8 mouse cellular contexts compared by ENCODE assay signal in genomic region chr13:43864153-43864861, GRCm38 (mm10).
DNase-seq lines count a peak whose midpoint lies in the region; ATAC-seq and TF ChIP-seq lines count a peak whose summit lies in the region.

No protein-coding gene starts in this region.

- DNase-seq in CH12.LX (ENCODE audit: extremely low read depth) = peak; percentile 97
- DNase-seq in c-Kit-positive CD71-positive TER-119-negative erythroid progenitor cells, embryonic 14.5 days (ENCODE audit: low read depth) = peak; percentile 72
- peak; percentile 97 for DNase-seq in heart, postnatal 0 days (ENCODE audit: low spot score)
- peak; percentile 100 for DNase-seq in kidney, postnatal 4 days

- H3K9me3 ChIP-seq in CH12.LX (replicated peaks; ENCODE audit: low read length) = peaks cover 4% of the 10 kb centered on the region
- no peaks in the 10 kb centered on the region for H3K9me3 ChIP-seq in forebrain, embryonic 12.5 days
- no peaks in the 10 kb centered on the region for H3K9me3 ChIP-seq in heart, postnatal 0 days (replicated peaks; ENCODE audit: control insufficient read depth, low read length)
- H3K9me3 ChIP-seq in liver, embryonic 16.5 days (replicated peaks; ENCODE audit: control insufficient read depth, low read length) = no peaks in the 10 kb centered on the region
- H3K9me3 ChIP-seq in neural tube, embryonic 13.5 days = no peaks in the 10 kb centered on the region

- TF ChIP-seq CTCF in CH12.LX (conservative IDR thresholded peaks at IDR 0.05 in 1 of 2, IDR thresholded peaks at IDR 0.05 in 1 of 2; ENCODE audit: low read depth in 2 of 2, low read length in 2 of 2) = peak in 1 of 2 experiments; percentile 97; a peak in 3 of 4 replicates
- peak; percentile 100 for TF ChIP-seq CTCF in heart, postnatal 0 days (IDR thresholded peaks at IDR 0.05; ENCODE audit: low read depth)
- TF ChIP-seq CTCF in testis, adult 2 months (IDR thresholded peaks at IDR 0.05; ENCODE audit: control insufficient read depth, insufficient read depth, insufficient replicate concordance, low read depth, low read length) = peak; percentile 99

- H3K36me3 ChIP-seq in CH12.LX (replicated peaks in 1 of 2; ENCODE audit: control insufficient read depth in 1 of 2, insufficient read depth in 1 of 2, low read length in 1 of 2) = no peaks in the 10 kb centered on the region
- H3K36me3 ChIP-seq in forebrain, embryonic 12.5 days (replicated peaks) = no peaks in the 10 kb centered on the region
- H3K36me3 ChIP-seq in heart, postnatal 0 days (replicated peaks; ENCODE audit: control insufficient read depth, insufficient read depth, low read length) = no peaks in the 10 kb centered on the region
- no peaks in the 10 kb centered on the region for H3K36me3 ChIP-seq in liver, embryonic 16.5 days (ENCODE audit: control insufficient read depth, insufficient read depth)
- H3K36me3 ChIP-seq in neural tube, embryonic 13.5 days = no peaks in the 10 kb centered on the region
- H3K36me3 ChIP-seq in testis, adult 2 months (ENCODE audit: control insufficient read depth, insufficient read depth, low read length) = no peaks in the 10 kb centered on the region

- H3K27ac ChIP-seq in CH12.LX (ENCODE audit: insufficient read depth, low read depth) = no peak overlapping the region
- 0 out of 2 replicates have a peak overlapping the region, but pooled peaks have one; percentile 46 for H3K27ac ChIP-seq in forebrain, embryonic 12.5 days
- peak overlapping the region; percentile 50; the same call in 1 of the 2 replicates for H3K27ac ChIP-seq in heart, postnatal 0 days (ENCODE audit: low read depth)
- H3K27ac ChIP-seq in liver, embryonic 16.5 days (ENCODE audit: low read length) = no peak overlapping the region
- no peak overlapping the region for H3K27ac ChIP-seq in neural tube, embryonic 13.5 days (replicated peaks)
- no peak overlapping the region for H3K27ac ChIP-seq in testis, adult 2 months (ENCODE audit: control insufficient read depth, insufficient read depth, low read depth, low read length)

- dilution Hi-C loops in CH12.LX (cut with MboI; ENCODE audit: extremely low pct_ligation_motif_present, extremely low pct_unique_long_range_greater_than_20kb, low sequenced_read_pairs) = no loop called here

- ATAC-seq in forebrain, embryonic 12.5 days (ENCODE audit: low FRiP score) = peak; percentile 99
- peak; percentile 100 for ATAC-seq in heart, postnatal 0 days (ENCODE audit: insufficient read depth, low read depth)
- peak; percentile 97 for ATAC-seq in liver, embryonic 16.5 days (ENCODE audit: low read depth)
- ATAC-seq in neural tube, embryonic 13.5 days (ENCODE audit: low read depth) = peak; percentile 99

- H3K9ac ChIP-seq in CH12.LX (ENCODE audit: insufficient read depth, low read depth) = peak overlapping the region; percentile 33; the same call in 1 of the 2 replicates
- peak overlapping the region; percentile 29 for H3K9ac ChIP-seq in forebrain, embryonic 12.5 days
- peak overlapping the region; percentile 8; the same call in 1 of the 2 replicates for H3K9ac ChIP-seq in heart, postnatal 0 days (replicated peaks; ENCODE audit: low read depth, low read length)
- peak overlapping the region; percentile 34; the same call in 1 of the 2 replicates for H3K9ac ChIP-seq in liver, embryonic 16.5 days (ENCODE audit: low read depth, low read length)
- peak overlapping the region; percentile 38 for H3K9ac ChIP-seq in neural tube, embryonic 13.5 days

- H3K4me3 ChIP-seq in CH12.LX (replicated peaks in 1 of 3; ENCODE audit: low read depth in 2 of 3, low read length in 2 of 3, poor library complexity in 1 of 3) = peak overlapping the region in 2 of 3 experiments; percentile 16 to 30
- H3K4me3 ChIP-seq in forebrain, embryonic 12.5 days (replicated peaks) = peak overlapping the region; percentile 30
- H3K4me3 ChIP-seq in heart, postnatal 0 days (ENCODE audit: low read depth, low read length) = peak overlapping the region; percentile 33
- H3K4me3 ChIP-seq in liver, embryonic 16.5 days (ENCODE audit: low read depth, low read length) = peak overlapping the region; percentile 32
- peak overlapping the region; percentile 31 for H3K4me3 ChIP-seq in neural tube, embryonic 13.5 days
- H3K4me3 ChIP-seq in testis, adult 2 months (ENCODE audit: control insufficient read depth, low read depth, low read length) = peak overlapping the region; percentile 34

- TF ChIP-seq POLR2A in CH12.LX (IDR thresholded peaks at IDR 0.05; ENCODE audit: low read depth, low read length) = peak; percentile 76
- TF ChIP-seq POLR2A in testis, adult 2 months (IDR thresholded peaks at IDR 0.05; ENCODE audit: control insufficient read depth, low read depth, low read length) = peak; percentile 86

- peaks cover 0 to 12% of the 10 kb centered on the region in 2 experiments; a peak in 2 of 4 replicates for H3K4me1 ChIP-seq in CH12.LX (ENCODE audit: control insufficient read depth in 1 of 2, insufficient read depth in 2 of 2)
- H3K4me1 ChIP-seq in forebrain, embryonic 12.5 days = peaks cover 21% of the 10 kb centered on the region
- peaks cover 14% of the 10 kb centered on the region for H3K4me1 ChIP-seq in heart, postnatal 0 days (ENCODE audit: control insufficient read depth, insufficient read depth)
- no peaks in the 10 kb centered on the region; the same call in none of the 2 replicates for H3K4me1 ChIP-seq in liver, embryonic 16.5 days (ENCODE audit: control insufficient read depth, low read depth, low read length)
- peaks cover 24% of the 10 kb centered on the region for H3K4me1 ChIP-seq in neural tube, embryonic 13.5 days (replicated peaks)
- peaks cover 8% of the 10 kb centered on the region for H3K4me1 ChIP-seq in testis, adult 2 months (ENCODE audit: control insufficient read depth, insufficient read depth, low read length)

- H3K4me2 ChIP-seq in CH12.LX (ENCODE audit: insufficient read depth, low read depth, poor library complexity, severe bottlenecking) = peak overlapping the region; percentile 53
- H3K4me2 ChIP-seq in forebrain, embryonic 12.5 days = peak overlapping the region; percentile 62
- peak overlapping the region; percentile 66 for H3K4me2 ChIP-seq in heart, postnatal 0 days (ENCODE audit: low read depth, low read length)
- H3K4me2 ChIP-seq in liver, embryonic 16.5 days (ENCODE audit: low read depth, low read length) = peak overlapping the region; percentile 64
- H3K4me2 ChIP-seq in neural tube, embryonic 13.5 days = peak overlapping the region; percentile 57

- TF ChIP-seq RAD21 in CH12.LX (IDR thresholded peaks at IDR 0.05; ENCODE audit: low read depth, low read length) = peak; percentile 97

- no peaks in the 10 kb centered on the region for H3K79me2 ChIP-seq in CH12.LX (replicated peaks; ENCODE audit: control insufficient read depth, extremely low read depth, insufficient read depth, poor library complexity, severe bottlenecking)

- peak; percentile 18; the same call in 1 of the 2 replicates for TF ChIP-seq EP300 in CH12.LX (IDR thresholded peaks at IDR 0.05; ENCODE audit: low read length)
- peak; percentile 88 for TF ChIP-seq EP300 in heart, postnatal 0 days (IDR thresholded peaks at IDR 0.05; ENCODE audit: low read depth)

- in situ Hi-C loops in CH12.LX (cut with MboI; ENCODE audit: low pct_ligation_motif_present, low pct_unique_long_range_greater_than_20kb, low sequenced_read_pairs) = loop anchor here (25.0 kb wide), 2 partner anchors 673 to 873 kb away; partner anchors contain the start of gene Jarid2

- no peaks in the 10 kb centered on the region for H3K27me3 ChIP-seq in CH12.LX (replicated peaks)
- peaks cover 48% of the 10 kb centered on the region for H3K27me3 ChIP-seq in forebrain, embryonic 12.5 days
- H3K27me3 ChIP-seq in heart, postnatal 0 days (ENCODE audit: control insufficient read depth, insufficient read depth, low read length) = no peaks in the 10 kb centered on the region
- no peaks in the 10 kb centered on the region for H3K27me3 ChIP-seq in liver, embryonic 16.5 days (ENCODE audit: control insufficient read depth, insufficient read depth, low read depth, low read length)
- peaks cover 28% of the 10 kb centered on the region; the same call in 1 of the 2 replicates for H3K27me3 ChIP-seq in neural tube, embryonic 13.5 days
- H3K27me3 ChIP-seq in testis, adult 2 months (ENCODE audit: control insufficient read depth, insufficient read depth, low read length) = no peaks in the 10 kb centered on the region

- WGBS in forebrain, embryonic 12.5 days = 2% methylated on average over 35 of the region's 35 CpGs
- WGBS in heart, postnatal 0 days = 2% methylated on average over 35 of the region's 35 CpGs
- 2% methylated on average over 35 of the region's 35 CpGs for WGBS in liver, embryonic 16.5 days (ENCODE audit: insufficient replicate concordance)
- WGBS in neural tube, embryonic 13.5 days = 2% methylated on average over 35 of the region's 35 CpGs

TF ChIP-seq in CH12.LX, 34 proteins besides CTCF, POLR2A, EP300 and RAD21 (continues in another document):
- peak; percentile 98 for TF ChIP-seq MAX (IDR thresholded peaks at IDR 0.05; ENCODE audit: low read length)
- no peak for TF ChIP-seq PAX5 (IDR thresholded peaks at IDR 0.05; ENCODE audit: low read length)
- TF ChIP-seq SIN3A (IDR thresholded peaks at IDR 0.05; ENCODE audit: low read length) = peak; percentile 64; the same call in 1 of the 2 replicates
- TF ChIP-seq ELF1 (IDR thresholded peaks at IDR 0.05; ENCODE audit: low read depth, low read length) = peak; percentile 76; the same call in 1 of the 2 replicates
- TF ChIP-seq HCFC1 (IDR thresholded peaks at IDR 0.05; ENCODE audit: low read depth, low read length) = peak; percentile 59
- TF ChIP-seq MAFK (IDR thresholded peaks at IDR 0.05; ENCODE audit: insufficient replicate concordance, low read length) = 0 out of 2 replicates have a peak, but pooled peaks have one; percentile 14
- no peak; the same call in 1 of the 2 replicates for TF ChIP-seq MXI1 (IDR thresholded peaks at IDR 0.05; ENCODE audit: low read depth, low read length)
- TF ChIP-seq IRF4 (IDR thresholded peaks at IDR 0.05; ENCODE audit: low read depth, low read length) = peak; percentile 74
- no peak for TF ChIP-seq GABPA (IDR thresholded peaks at IDR 0.05; ENCODE audit: insufficient replicate concordance, low read depth, low read length)
- no peak for TF ChIP-seq CHD1 (IDR thresholded peaks at IDR 0.05; ENCODE audit: low read depth, low read length)
- TF ChIP-seq RCOR1 (conservative IDR thresholded peaks at IDR 0.05; ENCODE audit: low read depth, low read length) = no peak
- no peak for TF ChIP-seq TBP (conservative IDR thresholded peaks at IDR 0.05; ENCODE audit: low read depth, low read length)
- TF ChIP-seq BHLHE40 (IDR thresholded peaks at IDR 0.05; ENCODE audit: low read depth, low read length) = peak; percentile 91
- TF ChIP-seq ZKSCAN1 (IDR thresholded peaks at IDR 0.05; ENCODE audit: borderline replicate concordance, low read depth, low read length) = no peak
- peak; percentile 73 for TF ChIP-seq ZC3H11A (IDR thresholded peaks at IDR 0.05; ENCODE audit: low read depth, low read length)
- TF ChIP-seq SMC3 (IDR thresholded peaks at IDR 0.05; ENCODE audit: low read depth, low read length) = peak; percentile 97
- peak; percentile 93 for TF ChIP-seq USF2 (conservative IDR thresholded peaks at IDR 0.05; ENCODE audit: low read depth, low read length)
- no peak for TF ChIP-seq ZNF384 (IDR thresholded peaks at IDR 0.05; ENCODE audit: low read depth, low read length)

Comparison
In these comparisons a context has a peak if more than half of its experiments do, and no peak if none do; other contexts are left out.
1. H3K27ac ChIP-seq: peak in forebrain, embryonic 12.5 days (single experiment) and heart, postnatal 0 days (single experiment); none in CH12.LX (single experiment), liver, embryonic 16.5 days (single experiment), neural tube, embryonic 13.5 days (single experiment) and testis, adult 2 months (single experiment).
2. Peak in every context shown above with its lines, with median percentiles within 50 percentile points of each other: DNase-seq, H3K4me2 ChIP-seq, H3K4me3 ChIP-seq, H3K9ac ChIP-seq and ATAC-seq.